25 mouse cellular contexts compared by ENCODE assay signal in genomic region chr4:141879074-141879473, GRCm38 (mm10). TPM values are rescaled to one million over a fixed set of nuclear protein-coding genes. Genes with fewer than 3 reads are reported as not detected.
DNase-seq lines count a peak whose midpoint lies in the region; TF ChIP-seq lines count a peak whose summit lies in the region.
"Had no signal": no experiment of that assay in that cellular context is flagged by ENCODE, and none has a peak within 500 bp of the region (broad histone marks: within the 10 kb centered on the region; RNA-seq: fewer than 3 reads in every experiment).

No protein-coding gene starts in this region.

- no peak for TF ChIP-seq CTCF in testis, adult 2 months (IDR thresholded peaks at IDR 0.05; ENCODE audit: control insufficient read depth, insufficient read depth, insufficient replicate concordance, low read depth, low read length)

- H3K4me3 ChIP-seq in heart, embryonic 10.5 days: no peak overlapping the region
- no peak overlapping the region for H3K4me3 ChIP-seq in testis, adult 2 months (ENCODE audit: control insufficient read depth, low read depth, low read length)
- H3K4me3 ChIP-seq: embryonic facial prominence, embryonic 12.5 days; forebrain, embryonic 15.5 days; hindbrain, embryonic 12.5 days; kidney, embryonic 15.5 days; limb, embryonic 12.5 days; liver, embryonic 13.5 days; neural tube, embryonic 13.5 days had no signal

- WGBS in heart, embryonic 10.5 days: 54% methylated on average over 4 of the region's 4 CpGs

- H3K4me1 ChIP-seq in heart, embryonic 10.5 days: peaks cover 70% of the 10 kb centered on the region
- peaks cover 17% of the 10 kb centered on the region for H3K4me1 ChIP-seq in testis, adult 2 months (ENCODE audit: control insufficient read depth, insufficient read depth, low read length)

- H3K27ac ChIP-seq in heart, embryonic 10.5 days: peak overlapping the region; percentile 3; the same call in 1 of the 2 replicates
- H3K27ac ChIP-seq in testis, adult 2 months (ENCODE audit: control insufficient read depth, insufficient read depth, low read depth, low read length): peak overlapping the region; percentile 12; the same call in 1 of the 2 replicates
- H3K27ac ChIP-seq: embryonic facial prominence, embryonic 12.5 days; forebrain, embryonic 15.5 days; hindbrain, embryonic 12.5 days; kidney, embryonic 15.5 days; limb, embryonic 12.5 days; liver, embryonic 13.5 days; macrophage; neural tube, embryonic 13.5 days had no signal

- no peak for DNase-seq in heart, embryonic 10.5 days (ENCODE audit: low spot score)
- no peak for DNase-seq in heart, adult 9 months (ENCODE audit: low spot score in 2 of 2)
- DNase-seq in layer of hippocampus, adult 9-11 months: peak; percentile 44
- DNase-seq in layer of hippocampus, adult 18-20 months (ENCODE audit: low spot score in 2 of 2): no peak
- no peak for DNase-seq in testis, postnatal 14 days (ENCODE audit: low spot score)
- no peak for DNase-seq in spleen, postnatal 14 days (ENCODE audit: low spot score in 2 of 2)
- DNase-seq: adrenal gland, adult 2 months; cerebellum, adult 18-20 months; liver, embryonic 13.5 days; thymus, postnatal 25 days had no signal

- no peaks in the 10 kb centered on the region for H3K9me3 ChIP-seq in heart, embryonic 10.5 days
- H3K9me3 ChIP-seq: embryonic facial prominence, embryonic 12.5 days; forebrain, embryonic 15.5 days; hindbrain, embryonic 12.5 days; kidney, embryonic 15.5 days; limb, embryonic 12.5 days; liver, embryonic 13.5 days; neural tube, embryonic 13.5 days had no signal

- TF ChIP-seq POLR2A in testis, adult 2 months (IDR thresholded peaks at IDR 0.05; ENCODE audit: control insufficient read depth, low read depth, low read length): no peak

- H3K27me3 ChIP-seq in heart, embryonic 10.5 days (ENCODE audit: insufficient read depth, poor library complexity, severe bottlenecking): no peaks in the 10 kb centered on the region
- H3K27me3 ChIP-seq in testis, adult 2 months (ENCODE audit: control insufficient read depth, insufficient read depth, low read length): peaks cover 5% of the 10 kb centered on the region; the same call in 1 of the 2 replicates
- H3K27me3 ChIP-seq: embryonic facial prominence, embryonic 12.5 days; forebrain, embryonic 15.5 days; hindbrain, embryonic 12.5 days; neural tube, embryonic 13.5 days had no signal

- no peaks in the 10 kb centered on the region for H3K36me3 ChIP-seq in heart, embryonic 10.5 days
- no peaks in the 10 kb centered on the region for H3K36me3 ChIP-seq in testis, adult 2 months (ENCODE audit: control insufficient read depth, insufficient read depth, low read length)
- H3K36me3 ChIP-seq: embryonic facial prominence, embryonic 12.5 days; forebrain, embryonic 15.5 days; hindbrain, embryonic 12.5 days; kidney, embryonic 15.5 days; limb, embryonic 12.5 days; liver, embryonic 13.5 days; neural tube, embryonic 13.5 days had no signal

RNA-seq across cellular contexts. Expression of gene Efhd2, which starts 4.4 kb away (rescaled TPM):
- polyA plus RNA-seq in heart, embryonic 10.5 days (2016; fragmentation: Nextera tagmentation; extraction: Ambion mirVana): 139 and 151 TPM in 2 replicates
- total RNA-seq in layer of hippocampus, adult 18-20 months (2021): 100 to 1,000 TPM; 157 to 184 TPM
- polyA plus RNA-seq in testis, adult 2 months (2012; rRNA removed): 56.1 and 57.6 TPM in 2 replicates

RNA-seq across cellular contexts. Expression of gene Ctrc, which starts 32.9 kb away (rescaled TPM):
- polyA plus RNA-seq in heart, embryonic 10.5 days (2016; fragmentation: Nextera tagmentation; extraction: Ambion mirVana): not detected in 2 replicates
- total RNA-seq in layer of hippocampus, adult 18-20 months (2021): not detected
- polyA plus RNA-seq in testis, adult 2 months (2012; rRNA removed): 0.66 and 1.4 TPM in 2 replicates
- total RNA-seq: adrenal gland, adult 2 months; CH12.LX; gastrocnemius, adult 8-10 months; heart, adult 8-10 months; layer of hippocampus, adult 8-10 months; monocyte, adult 5-6 weeks had no signal
- polyA plus RNA-seq: adrenal gland, adult 2 months; embryonic facial prominence, embryonic 12.5 days; forebrain, embryonic 15.5 days; hindbrain, embryonic 12.5 days; inflammation-experienced regulatory T-cells, adult 6 months; kidney, embryonic 15.5 days; limb, embryonic 12.5 days; liver, embryonic 13.5 days; macrophage; midbrain, embryonic 11.5 days; neural tube, embryonic 13.5 days had no signal

RNA-seq across cellular contexts. Expression of gene Cela2a, which starts 53.1 kb away (rescaled TPM):
- not detected in 2 replicates for polyA plus RNA-seq in heart, embryonic 10.5 days (2016; fragmentation: Nextera tagmentation; extraction: Ambion mirVana)
- not detected for total RNA-seq in layer of hippocampus, adult 18-20 months (2021)
- 6.2 and 6.5 TPM in 2 replicates for polyA plus RNA-seq in testis, adult 2 months (2012; rRNA removed)
- total RNA-seq: adrenal gland, adult 2 months; gastrocnemius, adult 8-10 months; layer of hippocampus, adult 8-10 months; monocyte, adult 5-6 weeks had no signal
- polyA plus RNA-seq: embryonic facial prominence, embryonic 12.5 days; forebrain, embryonic 15.5 days; hindbrain, embryonic 12.5 days; inflammation-experienced regulatory T-cells, adult 6 months; limb, embryonic 12.5 days; macrophage; midbrain, embryonic 11.5 days; neural tube, embryonic 13.5 days had no signal
